Mouse (Mus musculus) liver, embryonic 15.5 days (tissue): ENCODE results near the gene Slc38a10. TPM values are rescaled to one million over a fixed set of nuclear protein-coding genes. Genes with fewer than 3 reads are reported as not detected.

Experiments used
- ATAC-seq: fragments of 200-750 bp; cut with Nextera tagmentation; 2 replicates; pipeline ENCODE4 v1.8.0; 2017; ENCODE audit warnings: moderate number of reproducible peaks, mild to moderate bottlenecking, moderate library complexity; ENCODE audit not compliant: insufficient read depth
- H3K27ac ChIP-seq: fragments of 300-500 bp; sonication (generic); replicated peaks from 2 replicates; pipeline ENCODE4 v1.5.1; 2015; ENCODE audit warnings: mild to moderate bottlenecking, inconsistent platforms
- H3K27me3 ChIP-seq: fragments of 300-500 bp; sonication (generic); 2 replicates; pipeline ENCODE4 v1.6.1; 2015; ENCODE audit warnings: mild to moderate bottlenecking, inconsistent platforms
- H3K36me3 ChIP-seq: fragments of 300-500 bp; sonication (generic); replicated peaks from 2 replicates; pipeline ENCODE4 v1.6.1; 2015; ENCODE audit warnings: moderate library complexity, mild to moderate bottlenecking, inconsistent platforms
- H3K4me1 ChIP-seq: fragments of 300-500 bp; sonication (generic); replicated peaks from 2 replicates; pipeline ENCODE4 v1.6.1; 2015; ENCODE audit warnings: inconsistent platforms
- H3K4me2 ChIP-seq: fragments of 300-500 bp; sonication (generic); 2 replicates; pipeline ENCODE4 v1.6.1; 2015; ENCODE audit warnings: moderate library complexity, mild to moderate bottlenecking, inconsistent platforms
- H3K4me3 ChIP-seq: fragments of 300-500 bp; sonication (generic); replicated peaks from 2 replicates; pipeline ENCODE4 v1.5.1; 2015; ENCODE audit warnings: mild to moderate bottlenecking, inconsistent platforms
- H3K9ac ChIP-seq: fragments of 300-500 bp; sonication (generic); 2 replicates; pipeline ENCODE4 v1.6.1; 2015; ENCODE audit warnings: moderate library complexity, mild to moderate bottlenecking, inconsistent platforms
- H3K9me3 ChIP-seq: fragments of 300-500 bp; sonication (generic); replicated peaks from 2 replicates; pipeline ENCODE4 v1.6.1; 2016; ENCODE audit warnings: inconsistent platforms
- WGBS: fragments of 180-500 bp; shearing (Covaris S2); methylation state at CpG from one replicate; pipeline ENCODE4 v1.1.7; 2015; ENCODE audit warnings: mixed read lengths; ENCODE audit not compliant: insufficient replicate concordance; 5-methylcytosine and 5-hydroxymethylcytosine counted together
- polyA plus RNA-seq: library from polyadenylated mRNA; unstranded; fragments of >200 nt; fragmentation: Nextera tagmentation; extraction: Ambion mirVana; gene quantifications from 2 replicates; pipeline ENCODE4 v1.2.1, GENCODE M21; 2015

Gene Slc38a10
- polyA plus RNA-seq, 1 experiment from 2014 or later = 34.0 TPM

GRCm38 (mm10) chr11:120186821-120187235, 35.7 kb upstream of the Slc38a10 start:
- H3K36me3 ChIP-seq = no peaks in the 10 kb centered on the region
- H3K9me3 ChIP-seq = no peaks in the 10 kb centered on the region
- peak overlapping the region; percentile 40; the same call in 1 of the 2 replicates for H3K9ac ChIP-seq
- H3K27me3 ChIP-seq = peaks cover 92% of the 10 kb centered on the region
- H3K4me1 ChIP-seq = peaks cover 44% of the 10 kb centered on the region
- H3K27ac ChIP-seq = no peak overlapping the region
- 12% methylated on average over 20 of the region's 20 CpGs for WGBS
- H3K4me3 ChIP-seq = peak overlapping the region; percentile 62
- no peak for ATAC-seq
- peak overlapping the region; percentile 70 for H3K4me2 ChIP-seq

GRCm38 (mm10) chr11:120186145-120186740, 35.1 kb upstream of the Slc38a10 start:
- H3K4me1 ChIP-seq = peaks cover 46% of the 10 kb centered on the region

GRCm38 (mm10) chr11:120185316-120186141, 34.4 kb upstream of the Slc38a10 start:
- H3K27ac ChIP-seq = peak overlapping the region; percentile 79

More at GRCm38 (mm10) chr11:120186145-120186740, 35.1 kb upstream of the Slc38a10 start:
- Histone ChIP-seq H3K9me3 (no peaks in the 10 kb centered on the region), H3K27ac (peak overlapping the region; percentile 79), H3K9ac (peak overlapping the region; percentile 32), H3K27me3 (peaks cover 93% of the 10 kb centered on the region), H3K4me2 (peak overlapping the region; percentile 70), H3K4me3 (peak overlapping the region; percentile 62), H3K36me3 (no peaks in the 10 kb centered on the region)
- no peak for ATAC-seq
- 22% methylated on average over 18 of the region's 18 CpGs for WGBS

GRCm38 (mm10) chr11:120184371-120185315, 33.5 kb upstream of the Slc38a10 start:
- WGBS = 25% methylated on average over 16 of the region's 16 CpGs
- H3K9me3 ChIP-seq = no peaks in the 10 kb centered on the region
- H3K9ac ChIP-seq = no peak overlapping the region
- H3K4me3 ChIP-seq = 0 out of 2 replicates have a peak overlapping the region, but pooled peaks have one; percentile 35
- peak overlapping the region; percentile 79 for H3K27ac ChIP-seq
- H3K27me3 ChIP-seq = peaks cover 77% of the 10 kb centered on the region
- peak; percentile 60; the same call in 1 of the 2 replicates for ATAC-seq
- peaks cover 37% of the 10 kb centered on the region for H3K4me1 ChIP-seq
- H3K4me2 ChIP-seq = peak overlapping the region; percentile 70
- no peaks in the 10 kb centered on the region for H3K36me3 ChIP-seq

More at GRCm38 (mm10) chr11:120185316-120186141, 34.4 kb upstream of the Slc38a10 start:
- ATAC-seq = no peak
- peaks cover 46% of the 10 kb centered on the region for H3K4me1 ChIP-seq
- peak overlapping the region; percentile 70 for H3K4me2 ChIP-seq
- H3K9me3 ChIP-seq = no peaks in the 10 kb centered on the region
- no peaks in the 10 kb centered on the region for H3K36me3 ChIP-seq
- H3K27me3 ChIP-seq = peaks cover 86% of the 10 kb centered on the region
- peak overlapping the region; percentile 32 for H3K9ac ChIP-seq
- 8% methylated on average over 54 of the region's 54 CpGs for WGBS
- H3K4me3 ChIP-seq = peak overlapping the region; percentile 35

GRCm38 (mm10) chr11:120183708-120184107, 32.6 kb upstream of the Slc38a10 start:
- Histone ChIP-seq H3K4me2 (no peak overlapping the region), H3K36me3 (no peaks in the 10 kb centered on the region), H3K9ac (no peak overlapping the region), H3K27me3 (peaks cover 68% of the 10 kb centered on the region), H3K9me3 (no peaks in the 10 kb centered on the region), H3K4me1 (peaks cover 33% of the 10 kb centered on the region), H3K27ac (no peak overlapping the region), H3K4me3 (no peak overlapping the region)
- 62% methylated on average over 11 of the region's 11 CpGs for WGBS
- no peak for ATAC-seq

GRCm38 (mm10) chr11:120183180-120183579, 32.0 kb upstream of the Slc38a10 start:
- H3K4me1 ChIP-seq = peaks cover 32% of the 10 kb centered on the region
- H3K27ac ChIP-seq = no peak overlapping the region
- no peak overlapping the region for H3K4me2 ChIP-seq
- WGBS = 50% methylated on average over 1 of the region's 1 CpGs
- no peak overlapping the region for H3K4me3 ChIP-seq
- ATAC-seq = no peak
- H3K27me3 ChIP-seq = peaks cover 63% of the 10 kb centered on the region
- H3K9ac ChIP-seq = no peak overlapping the region
- no peaks in the 10 kb centered on the region for H3K36me3 ChIP-seq
- H3K9me3 ChIP-seq = no peaks in the 10 kb centered on the region

GRCm38 (mm10) chr11:120182396-120183030, 31.4 kb upstream of the Slc38a10 start:
- Histone ChIP-seq H3K4me1 (peaks cover 30% of the 10 kb centered on the region), H3K9me3 (no peaks in the 10 kb centered on the region), H3K4me3 (no peak overlapping the region), H3K4me2 (no peak overlapping the region), H3K27ac (no peak overlapping the region), H3K27me3 (peaks cover 56% of the 10 kb centered on the region), H3K9ac (no peak overlapping the region), H3K36me3 (no peaks in the 10 kb centered on the region)
- WGBS = 51% methylated on average over 3 of the region's 3 CpGs
- no peak for ATAC-seq

GRCm38 (mm10) chr11:120181379-120181778, 30.2 kb upstream of the Slc38a10 start:
- Histone ChIP-seq H3K9ac (no peak overlapping the region), H3K27ac (no peak overlapping the region), H3K4me3 (no peak overlapping the region), H3K36me3 (no peaks in the 10 kb centered on the region), H3K4me1 (peaks cover 27% of the 10 kb centered on the region), H3K27me3 (peaks cover 45% of the 10 kb centered on the region), H3K9me3 (no peaks in the 10 kb centered on the region), H3K4me2 (no peak overlapping the region)
- no peak for ATAC-seq
- WGBS = 36% methylated on average over 3 of the region's 3 CpGs

- Histone ChIP-seq H3K9ac (no peak overlapping the region), H3K27me3 (peaks cover 24% of the 10 kb centered on the region), H3K4me2 (no peak overlapping the region), H3K27ac (no peak overlapping the region), H3K4me3 (no peak overlapping the region), H3K36me3 (no peaks in the 10 kb centered on the region), H3K4me1 (peaks cover 15% of the 10 kb centered on the region), H3K9me3 (no peaks in the 10 kb centered on the region)
- 23% methylated on average over 4 of the region's 4 CpGs for WGBS
- ATAC-seq = no peak
Observed at GRCm38 (mm10) chr11:120179374-120179773, 28.2 kb upstream of the Slc38a10 start.

GRCm38 (mm10) chr11:120175948-120176347, 24.8 kb upstream of the Slc38a10 start:
- Histone ChIP-seq H3K4me1 (peaks cover 5% of the 10 kb centered on the region; the same call in 1 of the 2 replicates), H3K4me2 (no peak overlapping the region), H3K4me3 (no peak overlapping the region), H3K9me3 (no peaks in the 10 kb centered on the region), H3K27ac (no peak overlapping the region), H3K36me3 (no peaks in the 10 kb centered on the region), H3K9ac (no peak overlapping the region), H3K27me3 (0 out of 2 replicates have a peak, but pooled peaks cover 6% of the 10 kb centered on the region)
- no peak for ATAC-seq
- WGBS = 66% methylated on average over 4 of the region's 4 CpGs
